Mouse (Mus musculus) olfactory bulb, adult 2 months (tissue): ENCODE measurements around the gene Dnajc24. TPM values are rescaled to one million over a fixed set of nuclear protein-coding genes. Genes with fewer than 3 reads are reported as not detected.
A peak's percentile ranks its signal among the peaks of the same experiment; 100 is the strongest.

ENCODE experiments used
- H3K27ac ChIP-seq: fragments of 200-500 bp; 2 replicates; pipeline ENCODE4 v1.5.1; 2012; ENCODE audit warnings: low read depth, low read length; ENCODE audit not compliant: insufficient read depth
- H3K4me1 ChIP-seq: fragments of 200-500 bp; 2 replicates; pipeline ENCODE4 v1.6.1; 2012; ENCODE audit warnings: low read length; ENCODE audit not compliant: control insufficient read depth, insufficient read depth
- H3K4me3 ChIP-seq: fragments of 200-500 bp; 2 replicates; pipeline ENCODE4 v1.5.1; 2012; ENCODE audit warnings: mild to moderate bottlenecking, low read depth, low read length, moderate library complexity; ENCODE audit not compliant: insufficient read depth
- CTCF ChIP-seq: fragments of 200-500 bp; IDR thresholded peaks from 2 replicates; pipeline ENCODE4 v1.5.1; 2012; ENCODE audit warnings: low read depth, mild to moderate bottlenecking, low read length, moderate library complexity; ENCODE audit not compliant: insufficient read depth
- POLR2A ChIP-seq: fragments of 200-500 bp; IDR thresholded peaks from 2 replicates; pipeline ENCODE4 v1.6.1; 2012; ENCODE audit warnings: mild to moderate bottlenecking, low read depth, low read length, moderate library complexity; ENCODE audit not compliant: insufficient read depth
- WGBS: fragments of 180-500 bp; shearing (Covaris S2); methylation state at CpG from one replicate; pipeline ENCODE4 v1.1.7; 2018; 5-methylcytosine and 5-hydroxymethylcytosine counted together
- polyA plus RNA-seq: library from polyadenylated mRNA; stranded (reverse); fragments of >200 nt; gene quantifications from 2 replicates; pipeline ENCODE4 v1.2.4, GENCODE M21; 2012; ENCODE audit warnings: low replicate concordance; ENCODE audit not compliant: missing spikeins, insufficient read depth, insufficient read length

Gene Dnajc24
- not detected in 2 replicates for polyA plus RNA-seq

- Histone ChIP-seq H3K27ac (peak within 1 kb of the TSS; percentile 63; the same call in 1 of the 2 replicates), H3K4me1 (no peaks in the 10 kb centered on the region), H3K4me3 (peak within 1 kb of the TSS; percentile 95)
- TF ChIP-seq CTCF (no peak), POLR2A (peak; percentile 36; the same call in 1 of the 2 replicates)
- under 1% methylated on average over 44 of the region's 44 CpGs for WGBS
These were observed at the start of gene Dnajc24 for GRCm38 (mm10) chr2:106002835-106003739. Dnajc24 (minus strand) TSS chr2:106003549.

- Histone ChIP-seq H3K27ac (no peak overlapping the region), H3K4me3 (no peak overlapping the region), H3K4me1 (no peaks in the 10 kb centered on the region)
- WGBS = 88% methylated on average over 4 of the region's 4 CpGs
- TF ChIP-seq CTCF = no peak
- no peak for TF ChIP-seq POLR2A
These were observed 43.3 kb upstream of the Dnajc24 start for GRCm38 (mm10) chr2:106046686-106047085.

GRCm38 (mm10) chr2:106042495-106042894, 39.1 kb upstream of the Dnajc24 start:
- 82% methylated on average over 7 of the region's 7 CpGs for WGBS
- Histone ChIP-seq H3K27ac (no peak overlapping the region), H3K4me3 (no peak overlapping the region), H3K4me1 (no peaks in the 10 kb centered on the region)
- TF ChIP-seq POLR2A (no peak), CTCF (no peak)

GRCm38 (mm10) chr2:106041961-106042360, 38.6 kb upstream of the Dnajc24 start:
- H3K27ac ChIP-seq = no peak overlapping the region
- WGBS = 84% methylated on average over 5 of the region's 5 CpGs
- TF ChIP-seq CTCF (no peak), POLR2A (no peak)
- H3K4me3 ChIP-seq = no peak overlapping the region
- no peaks in the 10 kb centered on the region for H3K4me1 ChIP-seq

GRCm38 (mm10) chr2:106038286-106038685, 34.9 kb upstream of the Dnajc24 start:
- Histone ChIP-seq H3K4me1 (no peaks in the 10 kb centered on the region), H3K27ac (no peak overlapping the region), H3K4me3 (no peak overlapping the region)
- 34% methylated on average over 4 of the region's 4 CpGs for WGBS
- TF ChIP-seq CTCF = no peak
- TF ChIP-seq POLR2A = no peak

GRCm38 (mm10) chr2:106024895-106025294, 21.5 kb upstream of the Dnajc24 start:
- Histone ChIP-seq H3K27ac (no peak overlapping the region), H3K4me3 (no peak overlapping the region), H3K4me1 (no peaks in the 10 kb centered on the region)
- 86% methylated on average over 3 of the region's 3 CpGs for WGBS
- TF ChIP-seq CTCF = no peak
- TF ChIP-seq POLR2A = no peak

- 83% methylated on average over 2 of the region's 2 CpGs for WGBS
- H3K4me1 ChIP-seq = no peaks in the 10 kb centered on the region
These were observed 5.1 kb upstream of the Dnajc24 start for GRCm38 (mm10) chr2:106008415-106008814.

GRCm38 (mm10) chr2:105987999-105988398, 15.3 kb downstream of the Dnajc24 start:
- TF ChIP-seq CTCF (no peak), POLR2A (no peak)
- no peak overlapping the region for H3K27ac ChIP-seq
- no peak overlapping the region for H3K4me3 ChIP-seq
- 4% methylated on average over 2 of the region's 2 CpGs for WGBS
- 0 out of 2 replicates have a peak, but pooled peaks cover 3% of the 10 kb centered on the region for H3K4me1 ChIP-seq

More at GRCm38 (mm10) chr2:106008415-106008814, 5.1 kb upstream of the Dnajc24 start:
- no peak overlapping the region for H3K4me3 ChIP-seq
- H3K27ac ChIP-seq = no peak overlapping the region
- no peak for TF ChIP-seq POLR2A
- TF ChIP-seq CTCF = no peak

- Histone ChIP-seq H3K4me1 (0 out of 2 replicates have a peak, but pooled peaks cover 3% of the 10 kb centered on the region), H3K4me3 (no peak overlapping the region), H3K27ac (no peak overlapping the region)
- WGBS = 86% methylated on average over 1 of the region's 1 CpGs
- no peak for TF ChIP-seq POLR2A
- no peak for TF ChIP-seq CTCF
These were observed 16.2 kb downstream of the Dnajc24 start for GRCm38 (mm10) chr2:105987131-105987530.
